Mouse (Mus musculus) brain, embryonic 14.5 days (tissue): ENCODE results near the gene Slc38a3.

Source experiments
- CTCF ChIP-seq: fragments of 200-500 bp; IDR thresholded peaks from 2 replicates; pipeline ENCODE4 v1.5.1; 2012; ENCODE audit warnings: inconsistent platforms, mild to moderate bottlenecking, moderate library complexity, borderline replicate concordance; ENCODE audit not compliant: insufficient read depth, insufficient read length; ENCODE audit errors: extremely low read depth
- POLR2A ChIP-seq: fragments of 200-500 bp; IDR thresholded peaks from 2 replicates; pipeline ENCODE4 v1.6.1; 2012; ENCODE audit warnings: mild to moderate bottlenecking, inconsistent platforms, borderline replicate concordance; ENCODE audit not compliant: poor library complexity, insufficient read depth, insufficient read length, severe bottlenecking; ENCODE audit errors: extremely low read depth

- TF ChIP-seq POLR2A = peak; percentile 58; the same call in 1 of the 2 replicates
- peak; percentile 97 for TF ChIP-seq CTCF
Measured at GRCm38 (mm10) chr9:107612191-107612944, 57.0 kb downstream of the Slc38a3 start.
